Mouse (Mus musculus): ENCODE results near the gene Mcts2. TPM values are rescaled to one million over a fixed set of nuclear protein-coding genes. Genes with fewer than 3 reads are reported as not detected.
A peak's percentile ranks its signal among the peaks of the same experiment; 100 is the strongest.

Gene Mcts2
- polyA plus RNA-seq, 1 experiment from 2014 or later: 42.7 TPM

- Histone ChIP-seq H3K4me3 (replicated peaks) (peak overlapping the region; percentile 15; the same call in 1 of the 2 replicates), H3K36me3 (peaks cover 76% of the 10 kb centered on the region)
Observed at GRCm38 (mm10) chr2:152693735-152694134, 6.9 kb downstream of the Mcts2 start.

GRCm38 (mm10) chr2:152694708-152695107 lies 7.9 kb downstream of the Mcts2 start:
- 86% methylated on average over 7 of the region's 7 CpGs for WGBS
- peaks cover 9% of the 10 kb centered on the region for H3K4me1 ChIP-seq (replicated peaks)
- H3K27ac ChIP-seq: no peak overlapping the region
- H3K36me3 ChIP-seq: peaks cover 76% of the 10 kb centered on the region
- H3K4me3 ChIP-seq (replicated peaks): no peak overlapping the region
- no peak overlapping the region for H3K4me2 ChIP-seq (replicated peaks)
- no peaks in the 10 kb centered on the region for H3K27me3 ChIP-seq
- no peaks in the 10 kb centered on the region for H3K9me3 ChIP-seq
- no peak for ATAC-seq
- H3K9ac ChIP-seq (replicated peaks): no peak overlapping the region

More at GRCm38 (mm10) chr2:152693735-152694134, 6.9 kb downstream of the Mcts2 start:
- H3K9ac ChIP-seq (replicated peaks): peak overlapping the region; percentile 49; the same call in 1 of the 2 replicates
- ATAC-seq: no peak
- no peaks in the 10 kb centered on the region for H3K9me3 ChIP-seq
- no peaks in the 10 kb centered on the region for H3K27me3 ChIP-seq
- peak overlapping the region; percentile 27; the same call in 1 of the 2 replicates for H3K27ac ChIP-seq
- peak overlapping the region; percentile 42 for H3K4me2 ChIP-seq (replicated peaks)
- H3K4me1 ChIP-seq (replicated peaks): peaks cover 10% of the 10 kb centered on the region
- WGBS: 88% methylated on average over 13 of the region's 13 CpGs

GRCm38 (mm10) chr2:152696016-152696415 lies 9.2 kb downstream of the Mcts2 start:
- H3K9me3 ChIP-seq: no peaks in the 10 kb centered on the region
- H3K36me3 ChIP-seq: peaks cover 77% of the 10 kb centered on the region
- ATAC-seq: no peak
- H3K27me3 ChIP-seq: no peaks in the 10 kb centered on the region
- peak overlapping the region; percentile 59 for H3K27ac ChIP-seq
- no peak overlapping the region for H3K4me3 ChIP-seq (replicated peaks)
- H3K4me1 ChIP-seq (replicated peaks): peaks cover 9% of the 10 kb centered on the region
- H3K4me2 ChIP-seq (replicated peaks): no peak overlapping the region
- H3K9ac ChIP-seq (replicated peaks): peak overlapping the region; percentile 50
- WGBS: 79% methylated on average over 10 of the region's 10 CpGs

GRCm38 (mm10) chr2:152696476-152697164 lies 9.8 kb downstream of the Mcts2 start:
- Histone ChIP-seq H3K27ac (peak overlapping the region; percentile 59), H3K9me3 (no peaks in the 10 kb centered on the region), H3K4me2 (replicated peaks) (no peak overlapping the region), H3K9ac (replicated peaks) (peak overlapping the region; percentile 50), H3K4me1 (replicated peaks) (peaks cover 9% of the 10 kb centered on the region), H3K36me3 (peaks cover 77% of the 10 kb centered on the region), H3K27me3 (no peaks in the 10 kb centered on the region), H3K4me3 (replicated peaks) (no peak overlapping the region)
- peak; percentile 72 for ATAC-seq
- 42% methylated on average over 20 of the region's 20 CpGs for WGBS

- Histone ChIP-seq H3K36me3 (peaks cover 100% of the 10 kb centered on the region), H3K4me2 (replicated peaks) (no peak overlapping the region)
Observed at GRCm38 (mm10) chr2:152700138-152700537, 13.3 kb downstream of the Mcts2 start.

GRCm38 (mm10) chr2:152700725-152701124 lies 13.9 kb downstream of the Mcts2 start:
- H3K36me3 ChIP-seq: peaks cover 100% of the 10 kb centered on the region
- H3K9me3 ChIP-seq: no peaks in the 10 kb centered on the region
- ATAC-seq: no peak
- no peak overlapping the region for H3K4me3 ChIP-seq (replicated peaks)
- no peak overlapping the region for H3K27ac ChIP-seq
- no peaks in the 10 kb centered on the region for H3K27me3 ChIP-seq
- 90% methylated on average over 8 of the region's 8 CpGs for WGBS
- no peak overlapping the region for H3K4me2 ChIP-seq (replicated peaks)
- no peak overlapping the region for H3K9ac ChIP-seq (replicated peaks)
- H3K4me1 ChIP-seq (replicated peaks): peaks cover 4% of the 10 kb centered on the region; the same call in 1 of the 2 replicates

More at GRCm38 (mm10) chr2:152700138-152700537, 13.3 kb downstream of the Mcts2 start:
- H3K4me3 ChIP-seq (replicated peaks): no peak overlapping the region
- 0 out of 2 replicates have a peak, but pooled peaks cover 3% of the 10 kb centered on the region for H3K4me1 ChIP-seq (replicated peaks)
- WGBS: 95% methylated on average over 10 of the region's 10 CpGs
- no peak for ATAC-seq
- no peaks in the 10 kb centered on the region for H3K27me3 ChIP-seq
- no peaks in the 10 kb centered on the region for H3K9me3 ChIP-seq
- no peak overlapping the region for H3K27ac ChIP-seq
- no peak overlapping the region for H3K9ac ChIP-seq (replicated peaks)

GRCm38 (mm10) chr2:152703596-152704255 lies 16.9 kb downstream of the Mcts2 start:
- H3K4me1 ChIP-seq (replicated peaks): peaks cover 28% of the 10 kb centered on the region
- no peak overlapping the region for H3K4me3 ChIP-seq (replicated peaks)
- no peaks in the 10 kb centered on the region for H3K9me3 ChIP-seq
- H3K9ac ChIP-seq (replicated peaks): no peak overlapping the region; the same call in 1 of the 2 replicates
- no peak for ATAC-seq
- H3K4me2 ChIP-seq (replicated peaks): no peak overlapping the region
- H3K27me3 ChIP-seq: no peaks in the 10 kb centered on the region
- 90% methylated on average over 21 of the region's 21 CpGs for WGBS
- H3K36me3 ChIP-seq: peaks cover 86% of the 10 kb centered on the region
- no peak overlapping the region for H3K27ac ChIP-seq

- H3K9ac ChIP-seq (replicated peaks): no peak overlapping the region; the same call in 1 of the 2 replicates
Observed at GRCm38 (mm10) chr2:152704256-152704605, 17.4 kb downstream of the Mcts2 start.

GRCm38 (mm10) chr2:152704811-152705370 lies 18.1 kb downstream of the Mcts2 start:
- Histone ChIP-seq H3K9me3 (no peaks in the 10 kb centered on the region), H3K4me3 (replicated peaks) (no peak overlapping the region), H3K27me3 (no peaks in the 10 kb centered on the region), H3K4me1 (replicated peaks) (peaks cover 28% of the 10 kb centered on the region), H3K27ac (peak overlapping the region; percentile 58; the same call in 1 of the 2 replicates), H3K36me3 (peaks cover 74% of the 10 kb centered on the region), H3K9ac (replicated peaks) (no peak overlapping the region), H3K4me2 (replicated peaks) (no peak overlapping the region)
- no peak for ATAC-seq
- WGBS: 93% methylated on average over 14 of the region's 14 CpGs

More at GRCm38 (mm10) chr2:152704256-152704605, 17.4 kb downstream of the Mcts2 start:
- no peak overlapping the region for H3K4me2 ChIP-seq (replicated peaks)
- no peak overlapping the region for H3K4me3 ChIP-seq (replicated peaks)
- H3K36me3 ChIP-seq: peaks cover 81% of the 10 kb centered on the region
- H3K27ac ChIP-seq: no peak overlapping the region
- peaks cover 28% of the 10 kb centered on the region for H3K4me1 ChIP-seq (replicated peaks)
- no peaks in the 10 kb centered on the region for H3K9me3 ChIP-seq
- H3K27me3 ChIP-seq: no peaks in the 10 kb centered on the region
- WGBS: 82% methylated on average over 5 of the region's 5 CpGs
- no peak for ATAC-seq

GRCm38 (mm10) chr2:152705993-152706571 lies 19.2 kb downstream of the Mcts2 start:
- peaks cover 62% of the 10 kb centered on the region for H3K36me3 ChIP-seq
- peak overlapping the region; percentile 2; the same call in 1 of the 2 replicates for H3K9ac ChIP-seq (replicated peaks)
- no peaks in the 10 kb centered on the region for H3K9me3 ChIP-seq
- H3K4me2 ChIP-seq (replicated peaks): no peak overlapping the region
- H3K27me3 ChIP-seq: no peaks in the 10 kb centered on the region
- H3K27ac ChIP-seq: peak overlapping the region; percentile 58
- 70% methylated on average over 22 of the region's 22 CpGs for WGBS
- peaks cover 28% of the 10 kb centered on the region for H3K4me1 ChIP-seq (replicated peaks)
- peak; percentile 46 for ATAC-seq
- no peak overlapping the region for H3K4me3 ChIP-seq (replicated peaks)

- no peaks in the 10 kb centered on the region for H3K9me3 ChIP-seq
- H3K4me2 ChIP-seq (replicated peaks): peak overlapping the region; percentile 67
- peaks cover 28% of the 10 kb centered on the region for H3K4me1 ChIP-seq (replicated peaks)
- 0 out of 2 replicates have a peak, but pooled peaks have one; percentile 4 for ATAC-seq
- peak overlapping the region; percentile 87 for H3K27ac ChIP-seq
- WGBS: 25% methylated on average over 7 of the region's 7 CpGs
- no peaks in the 10 kb centered on the region for H3K27me3 ChIP-seq
- peak overlapping the region; percentile 45 for H3K4me3 ChIP-seq (replicated peaks)
- H3K36me3 ChIP-seq: peaks cover 51% of the 10 kb centered on the region
- peak overlapping the region; percentile 77 for H3K9ac ChIP-seq (replicated peaks)
Observed at GRCm38 (mm10) chr2:152707186-152707585, 20.4 kb downstream of the Mcts2 start.
